Mouse (Mus musculus) NIH3T3 (cell line): ENCODE measurements around the gene Mettl8.

Experiments
- DNase-seq: peaks from one replicate; pipeline ENCODE4 v3.0.0-alpha.2; 2012; ENCODE audit warnings: low read depth

The Mettl8 gene

GRCm38 (mm10) chr2:71055300-71056114 is at the start of gene Mettl8, which contains the start of gene Dcaf17:
Mettl8 (minus strand) TSS chr2:71055583.
Dcaf17 (plus strand) TSS chr2:71055328.
- peak; percentile 98 for DNase-seq

GRCm38 (mm10) chr2:71104696-71105095 is 49.3 kb upstream of the Mettl8 start:
- DNase-seq, result no peak

- no peak for DNase-seq
Observed at GRCm38 (mm10) chr2:71103292-71103680, 47.9 kb upstream of the Mettl8 start.

GRCm38 (mm10) chr2:71102621-71103291 is 47.4 kb upstream of the Mettl8 start:
- no peak for DNase-seq

- no peak for DNase-seq
Observed at GRCm38 (mm10) chr2:71096170-71096569, 40.8 kb upstream of the Mettl8 start.

GRCm38 (mm10) chr2:71090660-71091445 is 35.5 kb upstream of the Mettl8 start:
- DNase-seq, result peak; percentile 25

- peak; percentile 16 for DNase-seq
Observed at GRCm38 (mm10) chr2:71089766-71090165, 34.4 kb upstream of the Mettl8 start.

- DNase-seq, result no peak
Observed at GRCm38 (mm10) chr2:71083454-71084193, 28.2 kb upstream of the Mettl8 start.

GRCm38 (mm10) chr2:71082416-71082815 is 27.0 kb upstream of the Mettl8 start:
- DNase-seq, result no peak

- DNase-seq, result no peak
Observed at GRCm38 (mm10) chr2:71073828-71074227, 18.4 kb upstream of the Mettl8 start.

- no peak for DNase-seq
Observed at GRCm38 (mm10) chr2:71073330-71073729, 17.9 kb upstream of the Mettl8 start.

- no peak for DNase-seq
Observed at GRCm38 (mm10) chr2:71071601-71072000, 16.2 kb upstream of the Mettl8 start.

GRCm38 (mm10) chr2:71056115-71056835 is 892 bp upstream of the Mettl8 start:
- peak; percentile 65 for DNase-seq

GRCm38 (mm10) chr2:71054716-71055115 is 667 bp downstream of the Mettl8 start:
- peak; percentile 16 for DNase-seq

- no peak for DNase-seq
Observed at GRCm38 (mm10) chr2:71050511-71050910, 4.9 kb downstream of the Mettl8 start.

- no peak for DNase-seq
Observed at GRCm38 (mm10) chr2:71048896-71049295, 6.5 kb downstream of the Mettl8 start.

GRCm38 (mm10) chr2:71046751-71047320 is 8.5 kb downstream of the Mettl8 start:
- no peak for DNase-seq

- DNase-seq, result no peak
Observed at GRCm38 (mm10) chr2:71046151-71046550, 9.2 kb downstream of the Mettl8 start.

- DNase-seq, result peak; percentile 88
Observed at GRCm38 (mm10) chr2:71039522-71040121, 15.8 kb downstream of the Mettl8 start.

- no peak for DNase-seq
Observed at GRCm38 (mm10) chr2:71037447-71037846, 17.9 kb downstream of the Mettl8 start.
